Mouse (Mus musculus) liver, embryonic 12.5 days (tissue): ENCODE measurements around the gene Ankib1. TPM values are rescaled to one million over a fixed set of nuclear protein-coding genes. Genes with fewer than 3 reads are reported as not detected.

Experiments
- microRNA-seq: library from miRNA; unstranded; fragments of <30 nt; microRNA quantifications from one replicate; pipeline ENCODE4, GENCODE M21; 2017
- polyA plus RNA-seq: library from polyadenylated mRNA; unstranded; fragments of >200 nt; fragmentation: Nextera tagmentation; extraction: Ambion mirVana; gene quantifications from 2 replicates; pipeline ENCODE4 v1.2.1, GENCODE M21; 2016

Ankib1 gene
- polyA plus RNA-seq, 1 experiment from 2014 or later = 10.0 TPM

Small RNA genes lying within 50 kb of the gene (microRNA-seq; reads per million reads assigned to microRNA genes)
- gene Gm22926 (not detected), gene Gm26238 (not detected)

Other genes with a start within 250 kb of the Ankib1 start
- gene 1700109H08Rik, start 231.4 kb downstream of the Ankib1 start, polyA plus RNA-seq = 1.6 and 1.9 TPM in 2 replicates
- gene Pex1, start 206.9 kb downstream of the Ankib1 start, polyA plus RNA-seq = 6.9 and 7.3 TPM in 2 replicates
- gene Rbm48, start 206.3 kb downstream of the Ankib1 start, polyA plus RNA-seq = 8.4 and 9.0 TPM in 2 replicates
- not detected in 2 replicates for gene Tmbim7, start 151.7 kb downstream of the Ankib1 start, polyA plus RNA-seq
- 43.2 TPM in 2 replicates for gene Gatad1, start 145.7 kb downstream of the Ankib1 start, polyA plus RNA-seq
- 31.8 and 33.3 TPM in 2 replicates for gene Krit1, start 259 bp upstream of the Ankib1 start, polyA plus RNA-seq
- gene Lrrd1, start 42.2 kb upstream of the Ankib1 start, polyA plus RNA-seq = 0.05 TPM in 1 of 2 replicates, not detected in the other
- gene Mterf1a, start 91.0 kb upstream of the Ankib1 start, polyA plus RNA-seq = 6.8 and 7.6 TPM in 2 replicates
- gene Akap9, start 125.1 kb upstream of the Ankib1 start, polyA plus RNA-seq = 51.3 and 51.8 TPM in 2 replicates